Mouse (Mus musculus) heart, postnatal 10 days (tissue): ENCODE results near the gene Tmem59. TPM values are rescaled to one million over a fixed set of nuclear protein-coding genes. Genes with fewer than 3 reads are reported as not detected.

Source experiments
- DNase-seq, 2 experiments: peaks; one replicate each; pipeline ENCODE4 v3.0.0; 2021
- intact Hi-C: fragments of 180-260 bp; cut with DNase I; formaldehyde crosslinking; loops from one replicate; pipeline ENCODE4 v1.15.1; 2025
- total RNA-seq, 2 experiments: library from RNA; stranded (reverse); gene quantifications; 2 replicates each; pipeline ENCODE4 v1.2.3; 2021

Gene Tmem59
- total RNA-seq, 2 experiments from 2014 or later = 170 TPM

DNA sequence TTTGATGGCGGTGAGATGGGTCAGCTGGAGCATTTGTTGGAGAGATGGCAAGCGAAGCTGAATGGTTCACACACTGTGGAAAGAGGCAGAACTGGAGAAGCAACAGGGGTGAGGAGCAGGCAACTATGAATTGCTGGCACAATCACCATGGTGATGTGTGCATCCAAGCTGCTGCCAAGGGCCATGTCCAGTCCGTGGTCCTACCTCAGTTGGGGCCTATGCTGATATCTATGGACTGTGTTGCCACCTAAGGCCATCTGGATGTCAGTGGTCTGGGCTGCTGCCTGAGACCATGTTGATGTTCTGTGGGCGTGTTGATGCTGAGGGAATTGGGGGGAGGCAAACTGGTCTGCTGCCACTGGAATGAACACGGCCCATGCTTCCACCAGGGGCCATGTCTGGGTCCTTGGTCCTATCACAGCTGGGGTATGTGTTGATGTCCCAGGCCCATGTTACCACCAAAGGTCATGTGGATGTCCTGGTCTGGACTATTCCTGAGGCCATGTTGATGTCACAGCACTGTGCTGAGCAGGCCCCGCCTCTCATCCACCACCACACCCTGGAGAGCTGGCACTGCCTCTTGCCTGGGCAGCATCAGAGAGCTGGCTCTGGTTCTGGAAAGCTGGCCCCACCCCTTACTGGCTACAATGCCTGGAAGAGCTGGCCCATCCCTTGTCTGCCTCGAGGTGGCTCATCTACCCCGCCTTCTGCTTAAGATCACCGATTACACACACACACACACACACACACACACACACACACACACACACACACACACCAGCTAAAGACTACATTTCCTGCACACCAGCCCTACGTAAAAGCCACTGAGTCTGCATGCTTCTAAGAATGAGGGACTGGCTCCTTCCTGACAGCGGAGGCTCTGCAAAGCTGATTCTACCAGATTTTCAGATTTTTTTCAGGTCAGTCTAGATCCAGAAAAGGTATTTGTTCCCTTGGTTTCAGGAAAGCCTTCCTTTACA lies 45.3 kb downstream of the Tmem59 start:
- peak; percentile 78 to 79 for DNase-seq
- intact Hi-C loops = no loop called here

DNA sequence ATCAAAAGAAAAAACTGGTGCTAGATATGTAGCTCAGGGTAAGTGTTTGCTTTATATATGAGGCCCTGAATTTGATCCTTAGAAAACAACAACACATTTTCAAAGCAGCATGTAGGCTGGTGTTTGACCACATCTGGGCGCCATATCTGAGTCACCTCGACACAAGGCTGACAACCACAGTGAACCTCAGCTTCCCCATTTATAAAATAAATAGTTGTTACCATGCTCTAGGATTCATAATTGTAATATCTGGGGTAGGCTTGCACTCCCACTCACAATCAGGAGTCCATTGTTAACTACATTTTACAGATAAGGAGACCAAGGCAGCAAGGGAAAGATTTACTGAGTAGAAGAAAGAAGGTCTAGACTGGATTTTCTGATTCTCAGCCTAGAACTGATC lies 48.1 kb downstream of the Tmem59 start:
- DNase-seq = no peak
- intact Hi-C loops = no loop called here

DNA sequence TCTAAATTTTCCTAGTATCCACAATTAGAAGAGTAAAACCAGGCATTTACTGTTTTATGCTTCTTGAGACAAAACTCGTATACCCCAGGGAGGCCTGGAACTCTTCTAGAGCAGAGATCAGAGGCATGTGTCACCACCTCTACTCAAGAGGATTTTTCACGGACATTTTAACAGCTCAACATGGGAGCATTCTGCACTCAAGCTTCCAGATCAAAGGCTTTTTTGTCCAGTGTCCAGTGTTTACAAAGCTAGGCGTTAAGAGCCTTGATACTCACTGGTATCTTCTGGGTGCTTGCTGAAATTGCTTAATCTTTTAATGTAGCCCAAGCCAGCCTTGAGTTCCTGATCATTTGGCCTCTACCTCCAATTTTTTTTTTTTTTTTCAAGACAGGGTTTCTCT lies 54.0 kb downstream of the Tmem59 start:
- no peak for DNase-seq
- intact Hi-C loops = no loop called here

DNA sequence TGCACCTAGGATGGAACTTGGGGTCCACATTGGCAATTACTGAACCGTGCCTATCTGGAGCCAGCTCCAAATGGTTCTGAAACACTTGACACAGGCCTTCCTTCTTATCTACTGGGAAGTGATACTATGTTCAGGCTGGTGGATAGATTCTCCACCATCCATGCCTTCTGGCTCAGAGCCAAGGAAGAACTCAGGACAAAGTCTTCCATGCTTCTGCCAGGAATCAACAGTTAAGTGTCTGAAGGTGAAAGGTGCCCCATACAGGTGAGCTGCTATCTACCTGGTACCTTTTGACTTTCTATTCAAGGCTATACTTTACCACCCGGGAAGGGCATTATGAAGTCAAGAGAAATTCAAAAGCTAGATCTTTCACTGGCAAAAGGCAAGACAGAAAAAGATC lies 60.1 kb downstream of the Tmem59 start:
- intact Hi-C loops = no loop called here
- no peak for DNase-seq

DNA sequence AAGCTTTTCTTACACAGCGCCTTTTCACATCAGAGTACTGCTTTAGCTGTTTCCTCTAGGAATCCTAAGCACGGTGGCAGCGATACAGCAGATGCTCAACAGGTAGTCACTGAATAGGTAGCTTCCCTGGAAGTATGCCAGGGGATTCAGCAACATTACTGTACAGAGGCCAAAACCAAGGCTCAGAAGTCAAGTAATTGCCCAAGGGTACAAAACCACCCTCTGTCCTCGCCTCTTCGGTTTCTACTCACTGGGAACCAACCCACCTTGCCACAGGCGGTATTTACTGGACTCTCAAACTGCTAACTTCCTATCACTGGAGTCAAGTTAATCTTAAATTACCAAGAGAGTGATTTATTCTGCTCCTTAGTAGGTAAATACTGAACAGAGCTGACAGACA lies 62.0 kb downstream of the Tmem59 start:
- intact Hi-C loops = no loop called here
- DNase-seq = no peak

DNA sequence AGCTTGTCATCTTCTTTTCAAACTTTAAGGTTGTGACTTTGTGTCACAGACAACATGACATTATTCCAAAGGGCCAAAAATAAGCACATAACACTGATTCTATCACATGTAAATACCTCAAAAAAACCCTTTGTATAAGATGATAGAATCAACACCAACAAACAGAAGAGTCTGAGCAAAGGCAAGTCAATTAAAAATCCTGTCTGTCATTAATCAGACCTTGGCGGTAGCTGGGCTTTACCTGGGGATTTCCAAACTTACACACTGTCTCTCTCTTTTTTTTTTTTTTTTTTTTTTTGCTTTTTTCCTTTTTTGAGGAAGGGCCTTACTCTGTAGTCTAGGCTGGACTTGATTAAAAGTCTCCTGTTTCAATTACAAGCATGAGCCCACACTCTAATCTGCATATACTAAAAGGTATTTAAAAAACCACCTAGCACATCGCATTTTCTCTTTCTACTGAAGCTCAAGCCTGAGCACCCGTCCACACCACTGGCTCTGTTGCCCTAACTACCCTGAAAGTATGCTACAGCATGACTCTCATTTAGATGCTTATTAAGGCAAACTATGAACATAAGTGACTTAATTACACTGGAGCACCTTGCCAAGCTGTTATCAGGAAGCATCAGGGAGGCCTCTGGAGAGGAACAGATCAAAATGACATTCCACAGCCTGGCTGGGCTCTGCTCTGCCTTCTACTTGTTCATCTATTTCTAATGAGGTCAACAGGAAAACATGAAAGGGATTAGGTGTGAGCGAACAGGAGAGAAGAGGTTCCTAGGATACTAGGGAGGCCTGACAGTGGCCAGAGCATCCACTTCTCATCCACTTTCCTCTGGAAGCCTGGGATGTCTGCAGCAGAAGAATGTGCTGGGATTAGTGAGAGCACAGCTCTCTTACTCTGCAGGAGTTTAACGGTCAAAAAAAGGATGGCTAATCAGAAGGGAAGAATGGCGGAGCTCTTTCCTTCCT lies 65.5 kb downstream of the Tmem59 start:
- intact Hi-C loops = no loop called here

DNA sequence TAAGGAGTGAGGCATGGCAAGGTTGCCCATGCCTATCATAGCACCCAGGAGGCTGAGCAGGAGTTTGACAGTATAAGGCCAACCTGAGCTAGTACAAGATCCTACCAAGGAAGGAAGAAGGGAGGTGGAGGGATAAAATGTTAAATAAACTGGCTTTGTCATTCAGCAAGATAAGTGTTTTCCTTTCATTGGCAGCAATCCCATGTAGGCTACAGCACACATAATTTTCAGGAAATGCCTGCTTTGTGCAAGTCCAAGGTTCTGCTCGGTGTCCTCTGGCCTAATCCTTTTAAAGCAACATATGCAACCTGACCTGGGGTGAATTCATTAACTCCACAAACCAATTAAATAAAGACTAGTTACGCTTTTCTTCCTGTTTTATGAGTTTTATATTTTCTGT lies 67.2 kb downstream of the Tmem59 start:
- no peak for DNase-seq
- intact Hi-C loops = no loop called here

More for the DNA sequence above, 65.5 kb downstream of the Tmem59 start:
- no peak for DNase-seq

DNA sequence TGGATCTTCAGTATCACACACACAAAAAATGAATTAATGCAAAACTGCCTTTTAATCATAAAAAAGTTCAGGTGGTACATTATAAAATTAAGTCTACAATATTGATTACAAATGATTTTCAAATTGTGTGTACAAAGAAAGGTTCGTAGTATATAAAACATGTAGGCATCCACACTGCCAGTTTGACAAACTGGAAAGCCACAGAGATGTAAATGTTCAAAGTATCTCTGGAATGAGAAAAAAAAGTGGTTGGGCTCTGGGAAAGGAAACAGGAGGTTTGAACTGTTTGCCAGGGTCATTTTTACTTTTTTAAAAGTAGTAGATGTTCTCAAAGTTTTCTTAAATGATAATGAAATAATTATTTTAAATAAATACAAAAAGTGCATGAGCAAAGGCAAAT lies 67.8 kb downstream of the Tmem59 start:
- intact Hi-C loops = no loop called here
- DNase-seq = no peak

DNA sequence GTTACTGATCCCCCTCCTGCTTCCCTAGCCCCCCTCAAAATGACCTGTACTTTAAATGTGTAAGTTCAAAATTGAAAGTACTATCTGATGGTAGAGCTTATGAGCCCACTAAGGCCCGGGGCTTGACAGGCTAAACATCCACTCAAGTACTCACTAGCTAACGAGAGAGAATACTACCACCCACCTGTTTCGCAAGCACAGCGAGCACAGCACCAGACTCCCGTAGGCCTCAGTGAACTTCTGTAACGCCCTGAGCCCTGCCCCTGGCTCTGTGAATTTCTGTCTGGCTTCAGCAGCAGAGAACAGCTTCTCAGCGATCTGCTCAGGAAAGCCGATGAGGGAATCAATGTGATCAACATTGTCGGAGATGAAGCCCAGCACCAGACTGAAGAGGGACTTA lies 68.9 kb downstream of the Tmem59 start:
- intact Hi-C loops = no loop called here
- no peak for DNase-seq

GRCm38 (mm10) chr4:107248061-107248460 lies 69.9 kb downstream of the Tmem59 start:
- DNase-seq = no peak
- intact Hi-C loops = no loop called here

DNA sequence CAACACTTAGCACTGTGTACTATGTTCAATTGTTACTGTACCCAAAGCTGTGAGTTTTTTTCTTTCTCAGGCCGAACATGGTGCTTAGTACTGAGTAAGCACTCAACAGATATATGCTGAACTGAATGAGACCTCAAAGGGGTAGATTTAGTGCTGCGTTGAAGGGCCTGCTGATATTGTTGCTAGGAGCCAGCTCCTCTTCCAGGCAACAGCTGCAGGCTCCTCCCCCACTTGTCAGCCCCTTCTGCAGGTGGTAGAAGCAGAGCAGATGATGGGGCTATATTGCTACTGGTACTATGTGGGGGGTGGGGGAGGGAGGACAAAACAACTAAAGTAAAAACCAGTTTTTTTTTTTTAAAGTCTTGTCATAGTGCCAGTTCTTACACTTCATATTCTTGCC lies 71.3 kb downstream of the Tmem59 start:
- no peak for DNase-seq
- intact Hi-C loops = no loop called here

DNA sequence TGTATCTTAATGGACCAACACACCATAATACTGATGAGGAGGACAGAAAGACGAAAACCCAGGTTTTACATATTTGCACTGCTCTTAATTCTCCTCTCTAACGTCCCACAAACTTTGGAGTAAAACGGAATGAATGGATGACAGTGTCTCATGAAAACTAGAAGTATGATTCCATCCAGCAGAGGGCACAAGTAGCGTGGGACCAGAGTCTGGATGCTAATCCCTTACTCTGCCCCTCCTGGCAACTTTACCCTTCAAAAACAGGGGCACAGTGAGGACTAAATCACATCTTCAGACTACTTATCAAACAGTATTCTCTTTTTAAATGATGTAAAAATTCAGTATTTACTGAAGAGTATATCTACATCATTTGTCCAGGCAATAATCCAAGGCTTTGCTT lies 72.3 kb downstream of the Tmem59 start:
- intact Hi-C loops = loop anchor here (1.0 to 5.0 kb wide), 3 partner anchors 73 to 117 kb away; partner anchors contain the start of genes Ndc1, Tceanc2 and Tmem59
- DNase-seq = peak; percentile 60 to 71

Other genes starting within 250 kb of the Tmem59 start
- gene Mrpl37, start 111.5 kb upstream of the Tmem59 start, total RNA-seq = 10 to 100 TPM; 84.2 to 87.3 TPM
- 10 to 100 TPM; 11.4 to 12.0 TPM for gene Cyb5rl, start 111.4 kb upstream of the Tmem59 start, total RNA-seq
- gene Cdcp2, start 81.5 kb upstream of the Tmem59 start, total RNA-seq = not detected
- gene Tceanc2, start 717 bp downstream of the Tmem59 start, total RNA-seq = 10 to 100 TPM; 14.1 to 17.6 TPM
- gene Ldlrad1, start 30.8 kb downstream of the Tmem59 start, total RNA-seq = not detected
- 10 to 100 TPM; 16.4 to 21.6 TPM for gene Lrrc42, start 75.1 kb downstream of the Tmem59 start, total RNA-seq
- gene Hspb11, start 75.2 kb downstream of the Tmem59 start, total RNA-seq = 10 to 100 TPM; 16.3 to 16.8 TPM
- gene Dio1, start 128.8 kb downstream of the Tmem59 start, total RNA-seq = not detected
- 10 to 100 TPM; 26.1 to 28.5 TPM for gene Yipf1, start 136.0 kb downstream of the Tmem59 start, total RNA-seq
- 10 to 100 TPM; 15.0 to 16.7 TPM for gene Ndc1, start 189.4 kb downstream of the Tmem59 start, total RNA-seq